Mouse (Mus musculus): ENCODE results near the gene Kcnk5.

DNA sequence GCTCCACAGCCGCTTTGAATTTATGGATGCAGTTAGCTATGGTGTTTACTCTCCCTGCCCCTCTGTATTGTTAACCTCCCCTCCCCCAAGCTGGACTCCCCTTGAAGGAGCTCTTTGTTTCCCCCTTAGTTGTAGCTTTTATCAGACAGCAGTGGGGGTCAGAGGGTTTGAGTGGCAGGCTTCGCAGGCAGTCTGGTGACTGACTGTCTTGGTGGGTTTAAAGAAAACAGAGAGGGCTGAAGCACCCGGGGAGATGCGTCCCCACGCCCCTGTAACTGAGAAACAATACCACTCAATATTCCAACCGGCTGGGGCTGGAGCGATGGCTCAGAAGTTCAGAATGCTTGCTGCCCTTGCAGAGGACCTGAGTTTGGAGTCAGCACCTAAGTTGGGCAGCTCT, 39.5 kb upstream of the Kcnk5 start:
- TF ChIP-seq CTCF (IDR thresholded peaks at IDR 0.05; ENCODE audit: low read depth, low read length) = no peak
- no peak for TF ChIP-seq POLR2A (IDR thresholded peaks at IDR 0.05; ENCODE audit: extremely low read depth, insufficient read depth, low read length)
